10 mouse cellular contexts compared by ENCODE assay signal in genomic region chr7:101349861-101350260, GRCm38 (mm10). TPM values are rescaled to one million over a fixed set of nuclear protein-coding genes. Genes with fewer than 3 reads are reported as not detected.
A peak's percentile ranks its signal among the peaks of the same experiment; 100 is the strongest.
DNase-seq lines count a peak whose midpoint lies in the region; ATAC-seq and TF ChIP-seq lines count a peak whose summit lies in the region.
"Had no signal": no experiment of that assay in that cellular context is flagged by ENCODE, and none has a peak within 500 bp of the region (broad histone marks: within the 10 kb centered on the region; RNA-seq: fewer than 3 reads in every experiment).

No protein-coding gene starts in this region.

- H3K36me3 ChIP-seq in heart, embryonic 13.5 days = 0 out of 2 replicates have a peak, but pooled peaks cover 2% of the 10 kb centered on the region
- no peaks in the 10 kb centered on the region for H3K36me3 ChIP-seq in neural tube, embryonic 15.5 days
- H3K36me3 ChIP-seq: embryonic facial prominence, embryonic 12.5 days had no signal

- peak overlapping the region; percentile 19; the same call in 1 of the 2 replicates for H3K9ac ChIP-seq in heart, embryonic 13.5 days
- no peak overlapping the region for H3K9ac ChIP-seq in neural tube, embryonic 15.5 days (replicated peaks)
- H3K9ac ChIP-seq: limb, embryonic 15.5 days had no signal

- no peak for TF ChIP-seq CTCF in left cerebral cortex, adult 2 months (IDR thresholded peaks at IDR 0.05)

- no peak for DNase-seq in heart, adult 8-10 months (ENCODE audit: low spot score)
- peak; percentile 58 for DNase-seq in embryo, embryonic 11 days
- peak in 1 of 2 experiments; percentile 66 for DNase-seq in left cerebral cortex, adult 2 months (ENCODE audit: extremely low spot score in 1 of 2, low spot score in 2 of 2)
- DNase-seq in gastrocnemius, adult 8-10 months (ENCODE audit: low spot score in 2 of 2) = no peak
- no peak for DNase-seq in adrenal gland, postnatal 25 days

- peaks cover 47% of the 10 kb centered on the region for H3K4me1 ChIP-seq in heart, embryonic 13.5 days
- peaks cover 20% of the 10 kb centered on the region for H3K4me1 ChIP-seq in neural tube, embryonic 15.5 days

- intact Hi-C loops in left cerebral cortex, adult 2 months (cut with DNase I) = no loop called here

- H3K9me3 ChIP-seq in heart, embryonic 13.5 days = no peaks in the 10 kb centered on the region
- H3K9me3 ChIP-seq in neural tube, embryonic 15.5 days (replicated peaks) = no peaks in the 10 kb centered on the region
- H3K9me3 ChIP-seq: embryonic facial prominence, embryonic 12.5 days; limb, embryonic 15.5 days had no signal

- H3K4me2 ChIP-seq in heart, embryonic 13.5 days = 0 out of 2 replicates have a peak overlapping the region, but pooled peaks have one; percentile 14
- peak overlapping the region; percentile 98 for H3K4me2 ChIP-seq in neural tube, embryonic 15.5 days
- H3K4me2 ChIP-seq: embryonic facial prominence, embryonic 12.5 days; limb, embryonic 15.5 days had no signal

- ATAC-seq in heart, embryonic 13.5 days (ENCODE audit: extremely low read depth, insufficient number of reproducible peaks, low FRiP score, low TSS enrichment) = no peak
- peak; percentile 43; the same call in 1 of the 2 replicates for ATAC-seq in neural tube, embryonic 15.5 days (ENCODE audit: low FRiP score)
- no peak for ATAC-seq in erythroid progenitor cell, adult 5-6 weeks (replicated peaks; ENCODE audit: low FRiP score, poor library complexity, severe bottlenecking)

- H3K4me3 ChIP-seq in heart, embryonic 13.5 days = no peak overlapping the region
- no peak overlapping the region for H3K4me3 ChIP-seq in left cerebral cortex, adult 2 months
- no peak overlapping the region for H3K4me3 ChIP-seq in neural tube, embryonic 15.5 days (replicated peaks)
- H3K4me3 ChIP-seq: embryonic facial prominence, embryonic 12.5 days; limb, embryonic 15.5 days had no signal

- WGBS in heart, embryonic 13.5 days = 43% methylated on average over 2 of the region's 2 CpGs
- 51% methylated on average over 2 of the region's 2 CpGs for WGBS in neural tube, embryonic 15.5 days

- H3K27ac ChIP-seq in heart, embryonic 13.5 days (replicated peaks) = no peak overlapping the region
- H3K27ac ChIP-seq in left cerebral cortex, adult 2 months = peak overlapping the region; percentile 74
- H3K27ac ChIP-seq in neural tube, embryonic 15.5 days (replicated peaks) = no peak overlapping the region
- H3K27ac ChIP-seq: embryonic facial prominence, embryonic 12.5 days; limb, embryonic 15.5 days had no signal

- peaks cover 50% of the 10 kb centered on the region for H3K27me3 ChIP-seq in heart, embryonic 13.5 days (replicated peaks)
- H3K27me3 ChIP-seq in neural tube, embryonic 15.5 days (replicated peaks) = peaks cover 9% of the 10 kb centered on the region
- H3K27me3 ChIP-seq: limb, embryonic 15.5 days had no signal

RNA-seq across cellular contexts. Expression of gene Arap1, which starts 2.0 kb away (rescaled TPM):
- polyA plus RNA-seq in heart, embryonic 13.5 days (2015; fragmentation: Nextera tagmentation; extraction: Ambion mirVana) = 25.6 and 26.3 TPM in 2 replicates
- 10 to 100 TPM; 27.2 to 40.0 (median 28.4) TPM for total RNA-seq in heart, adult 8-10 months (2022)
- total RNA-seq in left cerebral cortex, adult 2 months (2021) = 10 to 100 TPM; 16.6 to 22.1 TPM
- 9.7 and 19.9 TPM in 2 replicates for polyA plus RNA-seq in neural tube, embryonic 15.5 days (2015; fragmentation: Nextera tagmentation; extraction: Ambion mirVana)
- total RNA-seq in gastrocnemius, adult 8-10 months (2022) = 10 to 100 TPM; 16.1 to 18.5 (median 17.1) TPM
- total RNA-seq in erythroid progenitor cell, adult 5-6 weeks (2015; ENCODE audit: low replicate concordance) = 15.1 and 20.1 TPM in 2 replicates
- total RNA-seq in erythroid progenitor cell, adult 5-6 weeks (2017; ENCODE audit: low replicate concordance) = 10.6 and 12.7 TPM in 2 replicates
- 26.8 and 40.2 TPM in 2 replicates for total RNA-seq in adrenal gland, postnatal 25 days (2021)

RNA-seq across cellular contexts. Expression of gene Stard10, which starts 33.0 kb away (rescaled TPM):
- 32.9 and 35.4 TPM in 2 replicates for polyA plus RNA-seq in heart, embryonic 13.5 days (2015; fragmentation: Nextera tagmentation; extraction: Ambion mirVana)
- total RNA-seq in heart, adult 8-10 months (2022) = 10 to 100 TPM; 57.4 to 86.0 (median 69.5) TPM
- total RNA-seq in left cerebral cortex, adult 2 months (2021) = 10 to 100 TPM; 81.7 to 84.3 TPM
- polyA plus RNA-seq in neural tube, embryonic 15.5 days (2015; fragmentation: Nextera tagmentation; extraction: Ambion mirVana) = 12.8 and 25.3 TPM in 2 replicates
- 10 to 100 TPM; 34.9 to 48.5 (median 43.7) TPM for total RNA-seq in gastrocnemius, adult 8-10 months (2022)
- 73.9 and 101 TPM in 2 replicates for total RNA-seq in erythroid progenitor cell, adult 5-6 weeks (2015; ENCODE audit: low replicate concordance)
- total RNA-seq in erythroid progenitor cell, adult 5-6 weeks (2017; ENCODE audit: low replicate concordance) = 37.4 and 52.9 TPM in 2 replicates
- total RNA-seq in adrenal gland, postnatal 25 days (2021) = 19.8 and 24.9 TPM in 2 replicates

RNA-seq across cellular contexts. Expression of gene Atg16l2, which starts 47.8 kb away (rescaled TPM):
- polyA plus RNA-seq in heart, embryonic 13.5 days (2015; fragmentation: Nextera tagmentation; extraction: Ambion mirVana) = 23.0 and 28.0 TPM in 2 replicates
- total RNA-seq in heart, adult 8-10 months (2022) = 10 to 100 TPM in 2 of 4 experiments, 1 to 10 TPM in 2; 5.7 to 12.3 (median 9.3) TPM
- total RNA-seq in left cerebral cortex, adult 2 months (2021) = 10 to 100 TPM; 67.5 to 67.8 TPM
- polyA plus RNA-seq in neural tube, embryonic 15.5 days (2015; fragmentation: Nextera tagmentation; extraction: Ambion mirVana) = 28.3 and 33.1 TPM in 2 replicates
- 1 to 10 TPM; 3.2 to 5.3 (median 4.3) TPM for total RNA-seq in gastrocnemius, adult 8-10 months (2022)
- 1.4 and 5.9 TPM in 2 replicates for total RNA-seq in erythroid progenitor cell, adult 5-6 weeks (2015; ENCODE audit: low replicate concordance)
- total RNA-seq in erythroid progenitor cell, adult 5-6 weeks (2017; ENCODE audit: low replicate concordance) = 0.64 and 8.4 TPM in 2 replicates
- 23.5 and 26.7 TPM in 2 replicates for total RNA-seq in adrenal gland, postnatal 25 days (2021)
